Mouse (Mus musculus): Measurements from ENCODE around the gene Rps10.

Rps10 gene

DNA sequence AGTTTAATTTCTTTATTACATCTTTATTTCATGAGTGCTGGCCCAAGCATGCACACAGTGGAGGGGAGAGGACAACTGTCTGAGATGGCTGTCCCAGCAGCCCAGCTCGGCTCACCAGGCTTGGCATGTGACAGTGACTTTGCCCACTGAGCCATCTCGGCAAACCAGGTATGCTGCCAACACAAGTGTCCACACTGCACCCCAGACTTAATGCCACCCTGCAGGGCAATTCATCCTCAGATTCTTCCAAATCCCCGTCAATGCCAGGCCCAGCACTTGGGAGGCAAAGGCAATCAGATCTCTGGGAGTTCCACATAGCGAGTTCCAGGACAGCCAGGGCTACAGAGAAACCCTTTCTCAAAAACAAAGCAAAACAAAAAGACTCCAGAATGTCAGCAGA is 23.5 kb downstream of the Rps10 start:
- no peak for DNase-seq (ENCODE audit: low read depth, low spot score)

- DNase-seq (ENCODE audit: low read depth, low spot score): no peak
These were observed 24.5 kb downstream of the Rps10 start for GRCm38 (mm10) chr17:27611994-27612393.

- DNase-seq (ENCODE audit: low read depth, low spot score): no peak
These were observed 25.0 kb downstream of the Rps10 start for GRCm38 (mm10) chr17:27611519-27611884.

DNA sequence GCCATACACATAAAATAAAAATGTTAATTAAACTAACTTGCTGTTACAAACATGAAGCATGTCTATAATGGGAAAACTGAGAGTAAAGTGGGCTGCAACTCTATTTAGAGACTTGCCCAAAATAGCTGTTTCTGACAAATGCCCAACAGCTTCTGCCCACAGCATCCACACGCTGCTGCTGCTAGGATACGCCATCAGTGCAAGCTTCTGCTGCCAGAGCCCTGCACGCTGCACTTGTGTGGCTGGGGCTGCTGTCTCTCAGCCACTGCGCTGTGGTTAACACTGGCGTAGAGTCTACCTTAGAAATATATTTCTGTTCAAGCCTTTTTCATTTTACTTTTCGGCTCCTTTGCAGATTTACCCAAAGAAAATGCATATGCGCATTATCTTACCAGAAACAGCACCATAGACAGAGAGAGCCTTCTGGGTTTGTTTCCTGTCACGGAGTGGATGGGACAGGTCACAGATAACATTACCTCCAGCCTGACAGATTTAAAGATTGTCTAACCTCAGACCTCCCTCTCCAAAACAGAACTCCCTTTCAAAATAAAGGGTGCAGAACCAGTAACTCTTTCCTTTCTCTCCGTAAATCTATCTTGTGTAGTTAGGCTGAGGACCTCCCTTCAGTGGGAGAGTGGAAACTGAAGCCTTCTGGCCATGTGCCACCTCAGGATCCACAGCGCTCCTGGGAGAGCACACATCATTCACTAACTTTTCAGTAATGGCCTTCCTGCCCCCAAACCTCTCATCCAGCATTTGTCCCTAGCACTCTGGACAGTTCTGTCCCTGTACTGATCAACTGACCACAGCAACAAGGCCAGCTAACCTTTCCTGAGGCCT is 25.6 kb downstream of the Rps10 start:
- no peak for DNase-seq (ENCODE audit: low read depth, low spot score)

DNA sequence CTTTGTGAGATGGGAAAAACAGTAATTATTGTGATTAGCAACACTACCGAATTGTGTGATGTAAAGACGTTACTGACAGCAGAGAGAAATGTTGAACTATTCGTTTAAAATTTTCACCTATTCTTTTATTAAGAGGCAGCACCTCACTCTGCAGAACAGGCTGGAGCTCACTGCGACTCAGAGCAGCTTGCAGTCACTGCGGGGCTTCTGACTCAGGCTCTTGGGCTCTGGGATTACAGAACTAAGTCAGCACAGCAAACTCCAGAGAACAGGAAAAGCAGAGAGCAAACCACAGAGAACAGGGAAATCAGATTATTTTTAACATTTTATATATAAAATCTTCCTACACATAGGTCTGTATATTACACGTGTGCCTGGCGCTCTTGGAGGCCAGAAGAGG is 26.9 kb downstream of the Rps10 start:
- no peak for DNase-seq (ENCODE audit: low read depth, low spot score)

DNA sequence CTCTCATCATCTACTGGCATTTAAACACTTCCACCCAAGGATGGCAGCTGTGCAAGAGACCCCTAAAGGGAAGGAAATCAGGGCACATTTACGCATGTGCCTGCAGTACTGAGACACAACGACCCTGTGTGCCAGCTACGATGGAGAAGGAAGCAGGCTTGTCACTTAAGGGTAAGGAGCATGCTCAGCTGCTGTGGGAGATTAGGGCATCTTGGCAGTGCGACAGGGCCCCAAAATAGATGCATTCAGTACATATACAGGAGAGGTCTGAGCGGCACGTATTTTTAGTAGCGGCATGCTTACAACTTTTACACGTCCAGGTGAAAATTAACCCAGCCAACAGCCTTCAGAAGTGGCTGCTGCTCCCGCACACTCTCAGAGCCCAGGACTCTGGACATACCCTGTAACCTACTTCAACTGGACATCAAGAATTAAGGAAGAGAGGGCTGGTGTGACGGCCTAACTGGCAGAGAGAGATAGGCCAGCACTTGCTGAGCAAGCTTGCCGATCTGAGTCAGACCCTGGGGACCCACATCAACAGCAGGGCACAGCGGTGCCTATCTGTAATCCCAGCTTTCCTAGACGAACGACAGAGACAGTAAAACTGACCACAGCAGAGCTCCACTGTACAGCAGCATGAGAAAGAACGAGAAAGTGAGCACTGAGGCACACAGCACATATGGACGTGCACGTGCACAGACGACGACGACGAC is 32.8 kb downstream of the Rps10 start:
- no peak for DNase-seq (ENCODE audit: low read depth, low spot score)

DNA sequence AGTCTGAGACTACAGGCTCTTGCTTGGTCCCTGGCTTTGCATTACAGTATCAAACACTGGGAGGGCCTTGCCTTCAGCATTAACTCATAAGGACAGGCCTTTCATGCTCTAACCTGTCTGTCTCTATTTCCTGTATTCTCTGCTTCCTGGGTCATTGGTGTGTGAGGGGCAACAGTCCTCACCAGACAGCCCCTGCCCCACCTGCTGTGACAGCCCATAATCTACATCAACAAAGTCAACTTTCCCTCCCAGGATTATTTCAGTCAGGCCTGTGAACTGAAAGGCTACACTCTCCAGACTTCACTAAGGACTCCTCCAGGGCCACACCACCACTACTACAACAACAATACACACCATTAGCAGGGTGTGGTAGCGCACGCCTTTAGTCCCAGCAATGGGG is 33.4 kb downstream of the Rps10 start:
- no peak for DNase-seq (ENCODE audit: low read depth, low spot score)

DNA sequence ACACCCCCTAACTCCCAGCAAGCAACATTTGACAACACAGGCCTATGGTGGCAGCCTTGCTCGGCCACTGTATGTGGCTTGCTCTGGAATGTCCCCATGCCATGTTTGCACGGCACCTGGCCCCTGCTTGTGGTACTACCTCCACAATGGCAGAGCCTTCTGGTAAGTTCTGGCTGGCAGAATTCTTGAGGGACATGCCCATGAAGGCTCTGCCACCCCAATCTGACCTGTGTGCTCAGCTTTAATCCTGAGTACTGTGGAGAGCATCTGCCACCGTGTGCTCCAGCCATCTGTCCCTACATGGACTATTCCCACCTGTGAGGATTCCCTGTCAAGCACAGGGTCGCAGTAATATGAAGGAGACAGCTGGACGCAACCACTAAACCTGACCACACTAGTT is 35.6 kb downstream of the Rps10 start:
- DNase-seq (ENCODE audit: low read depth, low spot score): no peak

DNA sequence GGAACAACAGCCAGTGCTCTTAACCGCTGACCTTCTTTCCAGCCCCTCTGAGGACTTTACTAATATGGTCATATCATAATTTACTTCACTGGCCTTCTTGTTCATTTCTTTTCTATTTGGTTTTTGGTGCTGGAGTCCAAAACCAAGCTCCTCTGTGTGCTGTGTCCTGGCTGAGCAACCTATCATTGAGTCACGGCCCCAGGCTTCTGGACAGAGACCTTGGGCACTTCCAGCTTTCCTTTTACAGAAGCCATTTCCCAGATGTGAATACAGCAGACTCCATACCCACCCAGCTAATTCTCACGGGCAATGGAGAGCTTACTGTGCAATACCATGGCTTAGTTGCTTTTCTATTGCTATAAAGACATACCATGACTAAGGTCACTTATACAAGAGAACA is 36.2 kb downstream of the Rps10 start:
- no peak for DNase-seq (ENCODE audit: low read depth, low spot score)

DNA sequence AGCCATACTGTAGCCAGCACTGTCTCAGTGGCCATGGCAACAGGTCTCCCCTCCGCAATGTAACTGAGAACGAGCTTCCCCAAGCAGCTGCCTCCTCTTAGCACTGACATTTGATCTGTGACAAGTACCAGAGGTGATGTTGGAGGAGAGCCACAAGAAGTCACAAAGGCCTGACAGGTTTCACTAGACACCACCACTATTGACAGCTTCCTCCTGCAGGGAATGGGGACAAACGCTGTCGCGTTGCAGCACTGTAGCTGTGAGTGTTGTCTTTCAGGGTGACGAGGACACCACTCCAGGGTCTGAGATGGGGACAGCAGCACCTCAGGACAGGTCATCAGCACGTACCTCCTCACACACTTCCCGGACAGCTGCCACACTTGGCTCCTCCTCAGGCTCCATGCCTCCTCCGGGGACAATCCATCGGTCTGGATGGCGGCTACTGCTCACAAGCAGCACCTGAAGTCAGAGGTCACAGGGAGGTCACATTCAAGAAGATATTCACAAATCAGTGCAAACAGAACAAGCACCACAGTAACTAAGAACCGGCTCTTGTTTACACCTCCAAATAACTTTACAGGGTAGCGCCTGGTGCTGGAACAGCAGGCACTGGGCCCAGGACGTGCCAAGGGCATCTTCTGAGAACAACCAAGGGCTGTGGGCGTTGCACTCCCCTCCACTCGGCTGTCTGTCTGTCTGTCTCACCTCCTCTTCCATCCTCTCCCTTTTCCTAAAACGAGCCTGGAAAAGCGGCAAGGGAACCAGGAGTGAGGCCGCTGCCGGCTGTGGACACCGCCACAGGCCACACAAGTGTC is 39.9 kb downstream of the Rps10 start:
- DNase-seq (ENCODE audit: low read depth, low spot score): no peak

DNA sequence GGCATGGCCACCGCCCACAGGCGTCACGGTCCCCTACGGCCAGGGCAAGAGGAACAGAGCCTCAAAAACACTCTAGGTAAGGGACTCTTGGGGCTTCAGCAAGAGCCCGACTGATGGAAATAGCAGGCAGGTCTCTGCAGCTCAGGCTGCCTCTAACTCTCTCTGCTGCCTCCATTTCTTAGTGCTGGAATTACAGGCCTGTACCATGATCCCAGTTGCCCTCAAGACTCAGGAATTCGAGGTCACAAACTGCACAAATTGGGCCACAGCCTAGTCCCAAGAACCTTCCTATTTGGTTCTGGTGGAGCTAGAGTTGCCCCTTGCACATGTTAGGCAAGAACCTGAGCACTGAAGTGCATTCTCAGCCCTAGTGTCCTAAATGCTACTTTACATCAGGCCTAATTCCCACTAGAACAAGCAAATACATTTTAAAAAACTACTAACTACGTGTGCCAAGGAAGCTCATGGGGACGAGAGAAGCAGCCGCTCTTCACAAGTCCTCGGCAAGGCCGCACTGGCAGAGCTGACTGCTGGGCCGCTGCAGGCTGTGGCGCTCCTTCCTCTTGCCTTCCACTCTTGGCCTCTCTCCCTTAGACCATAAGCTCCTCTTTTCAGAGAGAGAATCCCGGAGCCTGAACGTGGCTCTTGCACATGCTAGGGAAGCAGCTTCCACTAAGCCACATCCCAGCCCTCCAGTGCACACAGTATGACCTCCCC is 40.7 kb downstream of the Rps10 start:
- DNase-seq (ENCODE audit: low read depth, low spot score): no peak

DNA sequence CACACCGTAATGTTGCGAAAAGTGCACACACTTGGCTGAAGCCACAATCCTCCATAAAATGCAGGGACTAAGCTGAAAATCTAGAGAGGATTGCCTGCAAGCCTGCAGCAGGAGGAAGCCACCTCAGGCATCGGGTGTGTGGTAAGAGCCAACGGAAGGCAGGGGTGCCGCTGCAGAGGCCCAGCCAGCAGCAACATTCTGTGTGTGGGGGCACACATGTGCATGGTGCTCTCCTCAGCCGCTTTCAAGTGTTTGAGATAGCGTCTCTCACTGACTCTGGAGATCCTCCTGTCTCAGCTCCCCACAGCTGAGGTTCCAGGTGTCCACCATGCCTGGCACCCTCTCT is 43.9 kb downstream of the Rps10 start:
- no peak for DNase-seq (ENCODE audit: low read depth, low spot score)

GRCm38 (mm10) chr17:27591826-27592564 is 44.5 kb downstream of the Rps10 start:
- no peak for DNase-seq (ENCODE audit: low read depth, low spot score)

DNA sequence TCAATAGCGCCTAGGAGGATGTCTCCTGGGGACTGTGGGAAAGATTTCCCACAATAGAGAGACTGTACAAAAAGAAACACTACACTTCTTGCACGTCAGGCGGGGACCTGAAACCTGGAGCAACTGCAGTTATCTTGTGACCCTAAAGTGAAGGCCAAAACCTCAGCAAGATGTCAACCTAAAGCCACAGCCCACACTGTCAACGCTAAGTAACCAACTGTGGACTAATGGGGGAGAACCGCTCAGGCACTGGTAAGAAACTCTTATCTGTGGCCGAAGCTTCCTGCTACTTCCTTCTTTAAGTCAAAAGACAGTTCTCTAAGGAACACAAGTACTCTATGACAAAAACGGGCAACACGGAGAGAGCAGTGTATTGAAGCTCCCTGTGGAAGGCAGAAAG is 48.2 kb downstream of the Rps10 start:
- no peak for DNase-seq (ENCODE audit: low read depth, low spot score)

- DNase-seq (ENCODE audit: low read depth, low spot score): no peak
These were observed 49.2 kb downstream of the Rps10 start for GRCm38 (mm10) chr17:27587252-27587651.

DNA sequence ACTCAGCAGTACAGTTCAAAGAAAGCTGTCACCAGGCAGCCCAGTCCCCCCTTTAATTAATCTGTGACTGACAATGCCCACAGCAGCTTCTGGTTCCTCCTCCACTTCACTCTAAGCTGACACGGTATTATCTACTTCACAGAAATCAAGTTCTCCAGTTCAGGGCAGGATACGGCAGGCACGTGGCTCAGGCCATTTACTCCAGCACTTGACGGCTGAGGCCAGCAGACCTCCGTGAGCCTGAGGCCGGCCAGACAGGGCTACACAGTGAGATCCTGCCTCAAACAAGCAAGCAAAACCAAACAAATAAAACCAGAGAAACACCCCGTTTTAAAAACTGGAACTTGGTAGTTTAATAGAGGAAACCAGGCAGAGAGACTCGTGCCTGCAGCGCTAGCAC is 49.8 kb downstream of the Rps10 start:
- no peak for DNase-seq (ENCODE audit: low read depth, low spot score)

- no peak for DNase-seq (ENCODE audit: low read depth, low spot score)
These were observed 53.1 kb downstream of the Rps10 start for GRCm38 (mm10) chr17:27583185-27583894.

All from brain, embryonic 18.5 days (tissue).